Mouse (Mus musculus) gastrocnemius, adult 18-20 months (tissue): ENCODE measurements around the gene Stx1a. TPM values are rescaled to one million over a fixed set of nuclear protein-coding genes. Genes with fewer than 3 reads are reported as not detected.

Experiments used
- DNase-seq: peaks from one replicate; pipeline ENCODE4 v3.0.0; 2021; ENCODE audit warnings: low spot score
- total RNA-seq, 2 experiments: library from RNA; stranded (reverse); gene quantifications; 2 replicates each; pipeline ENCODE4 v1.2.3; 2021

Stx1a gene
- total RNA-seq, 2 experiments from 2014 or later, result 0.18 to 0.40 TPM

GRCm38 (mm10) chr5:135078482-135078810 lies 55.2 kb downstream of the Stx1a start:
- DNase-seq, result no peak

- no peak for DNase-seq
Measured at GRCm38 (mm10) chr5:135079578-135079977, 56.3 kb downstream of the Stx1a start.

GRCm38 (mm10) chr5:135080539-135080938 lies 57.3 kb downstream of the Stx1a start:
- no peak for DNase-seq

- DNase-seq, result no peak
Measured at GRCm38 (mm10) chr5:135086871-135087270, 63.6 kb downstream of the Stx1a start.

GRCm38 (mm10) chr5:135089653-135090052 lies 66.4 kb downstream of the Stx1a start, which contains the start of gene Mlxipl:
Gene Mlxipl (plus strand): TSS chr5:135089890.
- DNase-seq, result no peak

Other genes starting within 250 kb of the Stx1a start
- not detected for gene Tmem270, start 116.7 kb upstream of the Stx1a start, total RNA-seq
- gene Cldn13, start 108.0 kb upstream of the Stx1a start, total RNA-seq, result not detected
- gene Mettl27, start 91.1 kb upstream of the Stx1a start, total RNA-seq, result 1 to 10 TPM; 4.2 to 5.6 TPM
- gene Cldn4, start 76.5 kb upstream of the Stx1a start, total RNA-seq, result not detected
- gene Cldn3, start 37.3 kb upstream of the Stx1a start, total RNA-seq, result under 1 TPM; 0.18 to 0.36 TPM
- 10 to 100 TPM; 45.1 to 49.8 TPM for gene Abhd11, start 14.3 kb upstream of the Stx1a start, total RNA-seq
- gene Dnajc30, start 40.7 kb downstream of the Stx1a start, total RNA-seq, result 10 to 100 TPM; 26.7 to 28.1 TPM
- 10 to 100 TPM; 28.2 to 35.7 TPM for gene Bud23, start 41.5 kb downstream of the Stx1a start, total RNA-seq
- under 1 TPM; 0.25 to 0.52 TPM for gene Vps37d, start 54.8 kb downstream of the Stx1a start, total RNA-seq
- gene Mlxipl, start 66.4 kb downstream of the Stx1a start, total RNA-seq, result 10 to 100 TPM; 54.5 to 64.1 TPM
- 1 to 10 TPM; 7.0 to 7.6 TPM for gene Tbl2, start 126.2 kb downstream of the Stx1a start, total RNA-seq
- gene Bcl7b, start 144.8 kb downstream of the Stx1a start, total RNA-seq, result 10 to 100 TPM; 26.3 to 31.3 TPM
- gene Baz1b, start 163.8 kb downstream of the Stx1a start, total RNA-seq, result 10 to 100 TPM; 32.9 to 34.8 TPM
- 10 to 100 TPM; 29.0 to 51.7 TPM for gene Fzd9, start 227.7 kb downstream of the Stx1a start, total RNA-seq